Mouse (Mus musculus) adipose tissue, adult 10 weeks (tissue): ENCODE measurements around the gene Ptpn21. TPM values are rescaled to one million over a fixed set of nuclear protein-coding genes. Genes with fewer than 3 reads are reported as not detected.

Experiments
- polyA plus RNA-seq: library from polyadenylated mRNA; stranded (reverse); fragments of 350-450 nt; fragmentation: Illumina TruSeq; extraction: RNeasy Lipid Tissue Mini Kit (QIAGEN cat#74804); gene quantifications from one replicate; pipeline ENCODE4 v1.2.3, GENCODE M21; 2014; ENCODE audit warnings: low read depth, low replicate concordance

Gene Ptpn21
- polyA plus RNA-seq: 11.1 TPM

GRCm38 (mm10) chr12:98736951-98737800 lies at the start of gene Ptpn21:
TSS of gene Ptpn21 (minus strand) at chr12:98737405.

GRCm38 (mm10) chr12:98746746-98747379 lies 9.7 kb upstream of the Ptpn21 start, which contains the start of gene Zc3h14:
TSS of gene Zc3h14 (plus strand) at chr12:98746964.

DNA sequence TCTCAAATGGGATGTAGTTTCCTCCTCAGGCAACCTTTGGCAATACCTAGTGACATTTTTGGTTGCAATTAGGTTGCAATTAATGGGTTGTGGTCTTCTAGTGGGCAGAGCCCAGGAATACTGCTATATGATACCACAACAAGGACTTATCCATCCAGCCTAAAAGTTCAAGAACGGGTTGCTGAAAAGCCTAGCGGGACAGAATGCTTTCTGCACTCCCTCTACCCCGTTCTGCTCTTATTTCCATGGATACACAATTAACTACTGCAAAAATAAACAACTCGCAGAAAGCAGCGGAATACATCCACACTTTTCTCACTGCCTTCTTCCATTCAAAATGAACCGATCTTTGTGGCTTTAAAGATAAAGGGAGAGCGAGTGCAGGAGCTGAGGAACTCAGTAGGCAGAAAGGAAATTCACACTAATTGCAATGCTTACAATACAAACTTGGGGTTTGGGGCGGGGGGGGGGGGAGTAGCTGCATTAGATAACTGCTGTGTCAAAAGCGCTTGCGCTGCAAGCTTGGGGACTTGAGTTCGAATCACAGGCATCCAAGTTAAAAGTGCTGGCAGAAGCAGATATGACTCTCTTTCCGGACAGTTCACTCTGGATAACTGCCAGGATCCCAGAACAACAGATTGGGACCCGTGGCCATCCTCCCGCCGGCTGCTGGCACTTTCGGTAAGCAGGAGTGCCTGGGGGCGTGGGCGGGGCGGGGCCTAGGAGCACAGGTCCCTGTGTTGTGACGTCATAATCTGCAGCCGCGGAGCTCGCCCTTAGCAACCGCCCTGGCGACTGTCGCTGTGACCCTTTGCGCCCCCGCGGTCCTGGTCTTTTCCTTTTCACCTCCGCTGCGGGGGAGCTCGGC lies 109.6 kb downstream of the Ptpn21 start, which contains the start of gene Spata7:
Gene Spata7, plus strand, starts transcription at position 766 of the 868 bp plus-strand sequence.

Other genes with a start within 250 kb of the Ptpn21 start
- gene Kcnk10, start 159.1 kb downstream of the Ptpn21 start, polyA plus RNA-seq: not detected
- 14.7 TPM for gene Spata7, start 109.2 kb downstream of the Ptpn21 start, polyA plus RNA-seq
- gene Zc3h14, start 9.6 kb upstream of the Ptpn21 start, polyA plus RNA-seq: 65.9 TPM
- gene Eml5, start 164.1 kb upstream of the Ptpn21 start, polyA plus RNA-seq: 17.6 TPM
- gene Ttc8, start 183.2 kb upstream of the Ptpn21 start, polyA plus RNA-seq: 17.4 TPM